9 mouse cellular contexts compared by ENCODE assay signal in the genomic region with DNA sequence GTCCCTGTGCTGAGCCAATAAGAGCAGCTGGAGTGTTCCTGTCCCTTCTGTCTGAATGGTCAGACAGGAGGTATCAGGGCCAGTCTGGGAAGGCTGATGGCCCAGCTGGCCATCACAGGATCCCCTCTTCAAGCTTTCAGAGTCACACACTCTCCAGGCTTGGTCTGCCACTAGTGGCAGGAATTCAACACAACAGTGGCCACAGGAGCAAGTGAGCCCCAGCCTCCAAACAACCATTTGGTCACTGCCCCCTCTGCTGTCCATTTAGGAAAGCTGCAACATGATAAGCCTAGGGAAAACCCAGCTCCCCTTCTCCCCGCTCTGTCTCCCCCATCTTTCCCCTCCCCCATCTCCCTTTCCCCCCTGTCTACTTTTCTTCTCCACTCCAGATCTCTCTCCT. TPM values are rescaled to one million over a fixed set of nuclear protein-coding genes. Genes with fewer than 3 reads are reported as not detected.
DNase-seq lines count a peak whose midpoint lies in the region; ATAC-seq and TF ChIP-seq lines count a peak whose summit lies in the region.
"Had no signal": no experiment of that assay in that cellular context is flagged by ENCODE, and none has a peak within 500 bp of the region (broad histone marks: within the 10 kb centered on the region; RNA-seq: fewer than 3 reads in every experiment).

No protein-coding gene starts in this region.

- H3K27ac ChIP-seq in liver, postnatal 0 days (ENCODE audit: low read depth) = no peak overlapping the region
- H3K27ac ChIP-seq in liver, embryonic 12.5 days = no peak overlapping the region
- no peak overlapping the region for H3K27ac ChIP-seq in lung, postnatal 0 days (ENCODE audit: low read length)
- no peak overlapping the region for H3K27ac ChIP-seq in midbrain, embryonic 13.5 days
- no peak overlapping the region for H3K27ac ChIP-seq in neural tube, embryonic 15.5 days (replicated peaks)
- H3K27ac ChIP-seq: liver, embryonic 13.5 days had no signal

- H3K9ac ChIP-seq in liver, postnatal 0 days (replicated peaks) = no peak overlapping the region
- no peak overlapping the region for H3K9ac ChIP-seq in liver, embryonic 12.5 days
- no peak overlapping the region for H3K9ac ChIP-seq in lung, postnatal 0 days (replicated peaks; ENCODE audit: low read depth)
- H3K9ac ChIP-seq in midbrain, embryonic 13.5 days (replicated peaks) = no peak overlapping the region
- no peak overlapping the region for H3K9ac ChIP-seq in neural tube, embryonic 15.5 days (replicated peaks)
- H3K9ac ChIP-seq: liver, embryonic 13.5 days had no signal

- 0 out of 2 replicates have a peak, but pooled peaks have one; percentile 10 for ATAC-seq in cerebellum, adult (ENCODE audit: insufficient number of reproducible peaks, low FRiP score, low TSS enrichment)
- ATAC-seq in liver, postnatal 0 days = no peak
- no peak for ATAC-seq in liver, embryonic 12.5 days
- peak; percentile 97 for ATAC-seq in granulocyte monocyte progenitor cell, adult 5-6 weeks (replicated peaks; ENCODE audit: poor library complexity, severe bottlenecking)
- no peak for ATAC-seq in lung, postnatal 0 days
- ATAC-seq in midbrain, embryonic 13.5 days = no peak
- no peak for ATAC-seq in neural tube, embryonic 15.5 days (ENCODE audit: low FRiP score)

- no peaks in the 10 kb centered on the region for H3K36me3 ChIP-seq in liver, postnatal 0 days (replicated peaks; ENCODE audit: insufficient read depth, low read length)
- no peaks in the 10 kb centered on the region for H3K36me3 ChIP-seq in liver, embryonic 12.5 days
- no peaks in the 10 kb centered on the region for H3K36me3 ChIP-seq in lung, postnatal 0 days (ENCODE audit: insufficient read depth, low read length)
- H3K36me3 ChIP-seq in midbrain, embryonic 13.5 days = no peaks in the 10 kb centered on the region
- no peaks in the 10 kb centered on the region for H3K36me3 ChIP-seq in neural tube, embryonic 15.5 days
- H3K36me3 ChIP-seq: liver, embryonic 13.5 days had no signal

- no peak for DNase-seq in cerebellum, adult 8-10 months
- DNase-seq in liver, postnatal 0 days = peak; percentile 14
- no peak for DNase-seq in lung, postnatal 0 days (ENCODE audit: low spot score)
- DNase-seq: liver, embryonic 13.5 days had no signal

- H3K4me3 ChIP-seq in liver, postnatal 0 days (ENCODE audit: low read depth, low read length) = no peak overlapping the region
- H3K4me3 ChIP-seq in liver, embryonic 12.5 days = no peak overlapping the region
- H3K4me3 ChIP-seq in lung, postnatal 0 days (ENCODE audit: low read depth, low read length) = no peak overlapping the region
- no peak overlapping the region for H3K4me3 ChIP-seq in midbrain, embryonic 13.5 days (replicated peaks)
- H3K4me3 ChIP-seq in neural tube, embryonic 15.5 days (replicated peaks) = no peak overlapping the region
- H3K4me3 ChIP-seq: liver, embryonic 13.5 days had no signal

- TF ChIP-seq CTCF in liver, postnatal 0 days (IDR thresholded peaks at IDR 0.05; ENCODE audit: low read depth) = peak; percentile 62
- TF ChIP-seq CTCF in lung, postnatal 0 days (IDR thresholded peaks at IDR 0.05) = peak; percentile 37; the same call in 1 of the 2 replicates

- H3K27me3 ChIP-seq in liver, postnatal 0 days (ENCODE audit: insufficient read depth, low read length) = no peaks in the 10 kb centered on the region
- no peaks in the 10 kb centered on the region for H3K27me3 ChIP-seq in liver, embryonic 12.5 days (replicated peaks)
- H3K27me3 ChIP-seq in lung, postnatal 0 days (replicated peaks; ENCODE audit: insufficient read depth, low read length) = no peaks in the 10 kb centered on the region
- no peaks in the 10 kb centered on the region for H3K27me3 ChIP-seq in midbrain, embryonic 13.5 days
- H3K27me3 ChIP-seq in neural tube, embryonic 15.5 days (replicated peaks) = no peaks in the 10 kb centered on the region
- H3K27me3 ChIP-seq: liver, embryonic 13.5 days had no signal

- H3K4me2 ChIP-seq in liver, postnatal 0 days (ENCODE audit: low read depth, low read length) = no peak overlapping the region
- H3K4me2 ChIP-seq in liver, embryonic 12.5 days = no peak overlapping the region
- no peak overlapping the region for H3K4me2 ChIP-seq in lung, postnatal 0 days (replicated peaks; ENCODE audit: low read depth, low read length)
- H3K4me2 ChIP-seq in midbrain, embryonic 13.5 days (replicated peaks) = no peak overlapping the region
- no peak overlapping the region for H3K4me2 ChIP-seq in neural tube, embryonic 15.5 days
- H3K4me2 ChIP-seq: liver, embryonic 13.5 days had no signal

- 69% methylated on average over 1 of the region's 1 CpGs for WGBS in liver, postnatal 0 days (ENCODE audit: insufficient replicate concordance)
- 38% methylated on average over 1 of the region's 1 CpGs for WGBS in liver, embryonic 12.5 days (ENCODE audit: insufficient replicate concordance)
- WGBS in lung, postnatal 0 days = 67% methylated on average over 1 of the region's 1 CpGs
- 50% methylated on average over 1 of the region's 1 CpGs for WGBS in midbrain, embryonic 13.5 days
- 78% methylated on average over 1 of the region's 1 CpGs for WGBS in neural tube, embryonic 15.5 days

- no peak for TF ChIP-seq EP300 in liver, postnatal 0 days (IDR thresholded peaks at IDR 0.05; ENCODE audit: low read depth)
- no peak for TF ChIP-seq EP300 in lung, postnatal 0 days (IDR thresholded peaks at IDR 0.05)

- no peaks in the 10 kb centered on the region for H3K9me3 ChIP-seq in liver, postnatal 0 days (ENCODE audit: low read length)
- no peaks in the 10 kb centered on the region for H3K9me3 ChIP-seq in liver, embryonic 12.5 days (replicated peaks)
- H3K9me3 ChIP-seq in lung, postnatal 0 days (ENCODE audit: low read length) = no peaks in the 10 kb centered on the region
- H3K9me3 ChIP-seq in midbrain, embryonic 13.5 days = peaks cover 40% of the 10 kb centered on the region
- H3K9me3 ChIP-seq in neural tube, embryonic 15.5 days (replicated peaks) = peaks cover 3% of the 10 kb centered on the region; the same call in 1 of the 2 replicates

- no peaks in the 10 kb centered on the region for H3K4me1 ChIP-seq in liver, postnatal 0 days (ENCODE audit: insufficient read depth)
- H3K4me1 ChIP-seq in liver, embryonic 12.5 days = no peaks in the 10 kb centered on the region
- H3K4me1 ChIP-seq in lung, postnatal 0 days (ENCODE audit: insufficient read depth, low read depth, low read length) = no peaks in the 10 kb centered on the region
- H3K4me1 ChIP-seq in midbrain, embryonic 13.5 days (replicated peaks) = no peaks in the 10 kb centered on the region
- H3K4me1 ChIP-seq in neural tube, embryonic 15.5 days = no peaks in the 10 kb centered on the region
- H3K4me1 ChIP-seq: liver, embryonic 13.5 days had no signal

RNA-seq across cellular contexts. Expression of a gene that starts 1.5 kb away (rescaled TPM):
- polyA plus RNA-seq in liver, postnatal 0 days (2015; fragmentation: Nextera tagmentation; extraction: Ambion mirVana) = 0.08 TPM in 1 of 2 replicates, not detected in the other
- polyA plus RNA-seq in liver, embryonic 12.5 days (2016; fragmentation: Nextera tagmentation; extraction: Ambion mirVana) = 0.19 and 0.29 TPM in 2 replicates
- total RNA-seq in granulocyte monocyte progenitor cell, adult 5-6 weeks (2014; fragmentation: Nextera tagmentation) = not detected in 2 replicates
- total RNA-seq in granulocyte monocyte progenitor cell, adult 5-6 weeks (2017) = not detected in 2 replicates
- polyA plus RNA-seq in lung, postnatal 0 days (2015; fragmentation: Nextera tagmentation; extraction: Ambion mirVana) = 0.17 and 0.26 TPM in 2 replicates
- 0.40 and 0.75 TPM in 2 replicates for polyA plus RNA-seq in midbrain, embryonic 13.5 days (2015; fragmentation: Nextera tagmentation; extraction: Ambion mirVana)
- polyA plus RNA-seq in neural tube, embryonic 15.5 days (2015; fragmentation: Nextera tagmentation; extraction: Ambion mirVana) = 0.75 and 1.0 TPM in 2 replicates

RNA-seq across cellular contexts. Expression of a gene that starts 29.4 kb away (rescaled TPM):
- not detected in 2 replicates for polyA plus RNA-seq in liver, postnatal 0 days (2015; fragmentation: Nextera tagmentation; extraction: Ambion mirVana)
- not detected in 2 replicates for polyA plus RNA-seq in liver, embryonic 12.5 days (2016; fragmentation: Nextera tagmentation; extraction: Ambion mirVana)
- total RNA-seq in granulocyte monocyte progenitor cell, adult 5-6 weeks (2014; fragmentation: Nextera tagmentation) = not detected in 2 replicates
- total RNA-seq in granulocyte monocyte progenitor cell, adult 5-6 weeks (2017) = not detected in 2 replicates
- not detected in 2 replicates for polyA plus RNA-seq in lung, postnatal 0 days (2015; fragmentation: Nextera tagmentation; extraction: Ambion mirVana)
- not detected in 2 replicates for polyA plus RNA-seq in midbrain, embryonic 13.5 days (2015; fragmentation: Nextera tagmentation; extraction: Ambion mirVana)
- not detected in 2 replicates for polyA plus RNA-seq in neural tube, embryonic 15.5 days (2015; fragmentation: Nextera tagmentation; extraction: Ambion mirVana)
- polyA plus RNA-seq: liver, embryonic 13.5 days had no signal

Comparison
In these comparisons a context has a peak if more than half of its experiments do, and no peak if none do; other contexts are left out.
1. ATAC-seq: peak in cerebellum, adult (single experiment) and granulocyte monocyte progenitor cell, adult 5-6 weeks (single experiment); none in liver, postnatal 0 days (single experiment), liver, embryonic 12.5 days (single experiment), lung, postnatal 0 days (single experiment), midbrain, embryonic 13.5 days (single experiment) and neural tube, embryonic 15.5 days (single experiment).